10 mouse cellular contexts compared by ENCODE assay signal in the genomic region with DNA sequence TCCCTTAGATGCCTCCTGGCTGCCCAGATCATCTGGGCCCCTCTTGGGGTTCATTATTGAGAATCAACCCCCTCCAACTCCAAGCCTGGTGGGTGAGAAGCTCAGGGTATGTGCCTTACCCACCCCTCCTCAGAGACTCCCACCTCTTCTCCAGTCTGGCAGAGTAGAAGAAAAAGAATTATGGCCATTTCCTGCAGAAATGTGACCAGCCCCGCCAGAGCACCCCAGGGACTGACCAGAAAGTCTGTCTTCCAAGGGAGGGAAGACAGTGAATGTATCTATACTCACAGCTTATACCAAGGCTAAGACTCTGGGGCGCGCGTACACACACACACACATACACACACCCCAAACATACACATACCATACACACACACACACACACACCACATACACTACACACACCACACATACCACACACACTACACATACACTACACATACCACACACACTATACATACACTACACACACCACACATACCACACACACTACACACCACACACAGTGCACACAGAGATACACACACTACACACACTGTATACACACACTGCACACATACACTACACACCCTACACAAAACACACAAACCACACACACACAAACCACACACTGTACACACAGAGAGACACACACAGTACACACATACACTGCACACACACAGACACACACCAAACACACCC. TPM values are rescaled to one million over a fixed set of nuclear protein-coding genes. Genes with fewer than 3 reads are reported as not detected.
DNase-seq lines count a peak whose midpoint lies in the region; ATAC-seq and TF ChIP-seq lines count a peak whose summit lies in the region.
"Had no signal": no experiment of that assay in that cellular context is flagged by ENCODE, and none has a peak within 500 bp of the region (broad histone marks: within the 10 kb centered on the region; RNA-seq: fewer than 3 reads in every experiment).

No protein-coding gene starts in this region.

- H3K4me3 ChIP-seq in heart, embryonic 11.5 days (ENCODE audit: low read depth, low read length) = peak overlapping the region; percentile 16; the same call in 1 of the 2 replicates
- H3K4me3 ChIP-seq in E14TG2a.4 (replicated peaks; ENCODE audit: low read length) = peak overlapping the region; percentile 74
- H3K4me3 ChIP-seq in heart, postnatal 0 days (ENCODE audit: low read depth, low read length) = no peak overlapping the region
- H3K4me3 ChIP-seq in limb, embryonic 12.5 days (replicated peaks) = peak overlapping the region; percentile 85
- no peak overlapping the region for H3K4me3 ChIP-seq in thymus, adult 2 months (ENCODE audit: control insufficient read depth, insufficient read depth, low read length)

- peaks cover 4% of the 10 kb centered on the region for H3K36me3 ChIP-seq in heart, embryonic 11.5 days (ENCODE audit: control insufficient read depth, insufficient read depth, low read length)
- H3K36me3 ChIP-seq in E14TG2a.4 (ENCODE audit: insufficient read depth, low read length) = peaks cover 59% of the 10 kb centered on the region
- peaks cover 10% of the 10 kb centered on the region for H3K36me3 ChIP-seq in heart, postnatal 0 days (replicated peaks; ENCODE audit: control insufficient read depth, insufficient read depth, low read length)
- peaks cover 22% of the 10 kb centered on the region for H3K36me3 ChIP-seq in limb, embryonic 12.5 days
- H3K36me3 ChIP-seq in thymus, adult 2 months (ENCODE audit: control insufficient read depth, insufficient read depth, low read length) = no peaks in the 10 kb centered on the region

- TF ChIP-seq POLR2A in thymus, adult 2 months (IDR thresholded peaks at IDR 0.05; ENCODE audit: control insufficient read depth, extremely low read depth, insufficient read depth, low read length, poor library complexity) = no peak

- no peak for TF ChIP-seq EP300 in heart, postnatal 0 days (IDR thresholded peaks at IDR 0.05; ENCODE audit: low read depth)

- H3K27ac ChIP-seq in heart, embryonic 11.5 days (ENCODE audit: low read depth, low read length) = 0 out of 2 replicates have a peak overlapping the region, but pooled peaks have one; percentile 70
- H3K27ac ChIP-seq in heart, postnatal 0 days (ENCODE audit: low read depth) = peak overlapping the region; percentile 76
- H3K27ac ChIP-seq in limb, embryonic 12.5 days = peak overlapping the region; percentile 95
- H3K27ac ChIP-seq in thymus, adult 2 months (ENCODE audit: control insufficient read depth, insufficient read depth, low read length) = no peak overlapping the region

- peak overlapping the region; percentile 61; the same call in 1 of the 2 replicates for H3K9ac ChIP-seq in heart, embryonic 11.5 days (ENCODE audit: low read depth, low read length)
- H3K9ac ChIP-seq in heart, postnatal 0 days (replicated peaks; ENCODE audit: low read depth, low read length) = no peak overlapping the region; the same call in 1 of the 2 replicates
- peak overlapping the region; percentile 55 for H3K9ac ChIP-seq in limb, embryonic 12.5 days (replicated peaks)

- peak overlapping the region; percentile 47 for H3K4me2 ChIP-seq in heart, embryonic 11.5 days
- H3K4me2 ChIP-seq in heart, postnatal 0 days (ENCODE audit: low read depth, low read length) = peak overlapping the region; percentile 34; the same call in 1 of the 2 replicates
- peak overlapping the region; percentile 93 for H3K4me2 ChIP-seq in limb, embryonic 12.5 days

- ATAC-seq in heart, embryonic 11.5 days (replicated peaks; ENCODE audit: insufficient number of reproducible peaks, low FRiP score, low TSS enrichment) = no peak
- ATAC-seq in heart, postnatal 0 days (ENCODE audit: insufficient read depth, low read depth) = no peak
- ATAC-seq in limb, embryonic 12.5 days (ENCODE audit: insufficient number of reproducible peaks, insufficient read depth, low FRiP score, low TSS enrichment, low read depth) = no peak

- no peaks in the 10 kb centered on the region for H3K9me3 ChIP-seq in heart, embryonic 11.5 days (replicated peaks; ENCODE audit: control insufficient read depth, low read length)
- no peaks in the 10 kb centered on the region for H3K9me3 ChIP-seq in E14TG2a.4 (ENCODE audit: low read length)
- H3K9me3 ChIP-seq in heart, postnatal 0 days (replicated peaks; ENCODE audit: control insufficient read depth, low read length) = no peaks in the 10 kb centered on the region
- H3K9me3 ChIP-seq in limb, embryonic 12.5 days = no peaks in the 10 kb centered on the region

- peaks cover 39% of the 10 kb centered on the region for H3K4me1 ChIP-seq in heart, embryonic 11.5 days (ENCODE audit: control insufficient read depth, insufficient read depth, low read length)
- H3K4me1 ChIP-seq in E14TG2a.4 (replicated peaks; ENCODE audit: low read depth, low read length) = peaks cover 84% of the 10 kb centered on the region
- peaks cover 26% of the 10 kb centered on the region; the same call in 1 of the 2 replicates for H3K4me1 ChIP-seq in heart, postnatal 0 days (ENCODE audit: control insufficient read depth, insufficient read depth)
- peaks cover 54% of the 10 kb centered on the region for H3K4me1 ChIP-seq in limb, embryonic 12.5 days (replicated peaks)
- peaks cover 11% of the 10 kb centered on the region for H3K4me1 ChIP-seq in thymus, adult 2 months (replicated peaks; ENCODE audit: control insufficient read depth, insufficient read depth, low read length)

- H3K27me3 ChIP-seq in heart, embryonic 11.5 days (ENCODE audit: control insufficient read depth, insufficient read depth, low read length) = no peaks in the 10 kb centered on the region
- H3K27me3 ChIP-seq in E14TG2a.4 (ENCODE audit: insufficient read depth, low read length) = no peaks in the 10 kb centered on the region
- H3K27me3 ChIP-seq in heart, postnatal 0 days (ENCODE audit: control insufficient read depth, insufficient read depth, low read length) = no peaks in the 10 kb centered on the region
- H3K27me3 ChIP-seq in limb, embryonic 12.5 days = no peaks in the 10 kb centered on the region
- H3K27me3 ChIP-seq in thymus, adult 2 months (ENCODE audit: control insufficient read depth, insufficient read depth, low read length) = no peaks in the 10 kb centered on the region
- H3K27me3 ChIP-seq: CH12.LX had no signal

- no peak for TF ChIP-seq CTCF in E14TG2a.4 (conservative IDR thresholded peaks at IDR 0.05; ENCODE audit: low read length)
- TF ChIP-seq CTCF in heart, postnatal 0 days (IDR thresholded peaks at IDR 0.05; ENCODE audit: low read depth) = no peak
- no peak for TF ChIP-seq CTCF in thymus, adult 2 months (IDR thresholded peaks at IDR 0.05; ENCODE audit: borderline replicate concordance, control insufficient read depth, extremely low read depth, insufficient read depth, low read length, poor library complexity)

- 81% methylated on average over 4 of the region's 4 CpGs for WGBS in heart, embryonic 11.5 days (ENCODE audit: insufficient replicate concordance)
- 90% methylated on average over 4 of the region's 4 CpGs for WGBS in heart, postnatal 0 days
- 71% methylated on average over 4 of the region's 4 CpGs for WGBS in limb, embryonic 12.5 days
- WGBS in thymus, adult 2 months = 98% methylated on average over 4 of the region's 4 CpGs

- no peak for DNase-seq in heart, adult 11 months
- DNase-seq in heart, postnatal 0 days (ENCODE audit: low spot score) = no peak
- DNase-seq in adipocyte (ENCODE audit: low spot score) = no peak
- no peak for DNase-seq in spleen, postnatal 14 days (ENCODE audit: low spot score in 2 of 2)
- DNase-seq in thymus, adult 2 months = no peak

RNA-seq across cellular contexts. Expression of a gene that starts 3.4 kb away (rescaled TPM):
- 24.6 and 26.5 TPM in 2 replicates for polyA plus RNA-seq in heart, embryonic 11.5 days (2014; fragmentation: Nextera tagmentation; extraction: Ambion mirVana)
- total RNA-seq in heart, postnatal 0 days (2014; rRNA removed; ENCODE audit: low replicate concordance) = 6.9 and 7.4 TPM in 2 replicates
- 8.5 and 8.6 TPM in 2 replicates for polyA plus RNA-seq in heart, postnatal 0 days (2015; fragmentation: Nextera tagmentation; extraction: Ambion mirVana)
- 52.9 and 53.4 TPM in 2 replicates for polyA plus RNA-seq in limb, embryonic 12.5 days (2016; fragmentation: Nextera tagmentation; extraction: Ambion mirVana)
- polyA plus RNA-seq in thymus, adult 2 months (2012; rRNA removed) = 11.0 and 11.2 TPM in 2 replicates

RNA-seq across cellular contexts. Expression of a gene that starts 13.5 kb away (rescaled TPM):
- 50.5 and 59.3 TPM in 2 replicates for polyA plus RNA-seq in heart, embryonic 11.5 days (2014; fragmentation: Nextera tagmentation; extraction: Ambion mirVana)
- total RNA-seq in heart, postnatal 0 days (2014; rRNA removed; ENCODE audit: low replicate concordance) = 27.4 and 56.9 TPM in 2 replicates
- 15.4 and 16.1 TPM in 2 replicates for polyA plus RNA-seq in heart, postnatal 0 days (2015; fragmentation: Nextera tagmentation; extraction: Ambion mirVana)
- 135 and 144 TPM in 2 replicates for polyA plus RNA-seq in limb, embryonic 12.5 days (2016; fragmentation: Nextera tagmentation; extraction: Ambion mirVana)
- polyA plus RNA-seq in thymus, adult 2 months (2012; rRNA removed) = 142 and 194 TPM in 2 replicates

RNA-seq across cellular contexts. Expression of a gene that starts 29.4 kb away (rescaled TPM):
- polyA plus RNA-seq in heart, embryonic 11.5 days (2014; fragmentation: Nextera tagmentation; extraction: Ambion mirVana) = 140 and 147 TPM in 2 replicates
- 239 and 285 TPM in 2 replicates for total RNA-seq in heart, postnatal 0 days (2014; rRNA removed; ENCODE audit: low replicate concordance)
- 193 and 195 TPM in 2 replicates for polyA plus RNA-seq in heart, postnatal 0 days (2015; fragmentation: Nextera tagmentation; extraction: Ambion mirVana)
- polyA plus RNA-seq in limb, embryonic 12.5 days (2016; fragmentation: Nextera tagmentation; extraction: Ambion mirVana) = 134 and 135 TPM in 2 replicates
- polyA plus RNA-seq in thymus, adult 2 months (2012; rRNA removed) = 125 and 140 TPM in 2 replicates

RNA-seq across cellular contexts. Expression of a gene that starts 42.6 kb away (rescaled TPM):
- polyA plus RNA-seq in heart, embryonic 11.5 days (2014; fragmentation: Nextera tagmentation; extraction: Ambion mirVana) = 8.1 and 8.5 TPM in 2 replicates
- total RNA-seq in heart, postnatal 0 days (2014; rRNA removed; ENCODE audit: low replicate concordance) = 16.2 and 19.1 TPM in 2 replicates
- polyA plus RNA-seq in heart, postnatal 0 days (2015; fragmentation: Nextera tagmentation; extraction: Ambion mirVana) = 9.0 and 10.6 TPM in 2 replicates
- 8.8 and 8.9 TPM in 2 replicates for polyA plus RNA-seq in limb, embryonic 12.5 days (2016; fragmentation: Nextera tagmentation; extraction: Ambion mirVana)
- polyA plus RNA-seq in thymus, adult 2 months (2012; rRNA removed) = 78.1 and 90.8 TPM in 2 replicates

RNA-seq across cellular contexts. Expression of a gene that starts 56.0 kb away (rescaled TPM):
- polyA plus RNA-seq in heart, embryonic 11.5 days (2014; fragmentation: Nextera tagmentation; extraction: Ambion mirVana) = 18.9 and 25.4 TPM in 2 replicates
- 2.4 TPM in 1 of 2 replicates, not detected in the other for total RNA-seq in heart, postnatal 0 days (2014; rRNA removed; ENCODE audit: low replicate concordance)
- 1.3 and 1.6 TPM in 2 replicates for polyA plus RNA-seq in heart, postnatal 0 days (2015; fragmentation: Nextera tagmentation; extraction: Ambion mirVana)
- 1.9 and 2.5 TPM in 2 replicates for polyA plus RNA-seq in limb, embryonic 12.5 days (2016; fragmentation: Nextera tagmentation; extraction: Ambion mirVana)
- 0.26 and 0.71 TPM in 2 replicates for polyA plus RNA-seq in thymus, adult 2 months (2012; rRNA removed)
- total RNA-seq: neutrophil, adult 5-6 weeks had no signal

Comparison
In these comparisons a context has a peak if more than half of its experiments do, and no peak if none do; other contexts are left out.
1. H3K4me3 ChIP-seq: peak in heart, embryonic 11.5 days (single experiment), E14TG2a.4 (single experiment) and limb, embryonic 12.5 days (single experiment); none in heart, postnatal 0 days (single experiment) and thymus, adult 2 months (single experiment).
2. H3K4me2 ChIP-seq: peak in every context shown above with its lines; median percentile 93 in limb, embryonic 12.5 days; 47 in heart, embryonic 11.5 days; 34 in heart, postnatal 0 days.